Mouse (Mus musculus) ovary, adult 18-20 months (tissue): ENCODE data around the gene Tmem204.

Experiments
- DNase-seq: peaks from one replicate; pipeline ENCODE4 v3.0.0; 2022; ENCODE audit warnings: low spot score, mixed read lengths

Gene Tmem204

GRCm38 (mm10) chr17:25014841-25015570 lies 68.4 kb downstream of the Tmem204 start:
- DNase-seq, result peak; percentile 10

GRCm38 (mm10) chr17:25013606-25014501 lies 69.5 kb downstream of the Tmem204 start:
- peak; percentile 3 for DNase-seq
